Mouse (Mus musculus) forebrain, postnatal 0 days (tissue): Measurements from ENCODE around the gene Sgcg. TPM values are rescaled to one million over a fixed set of nuclear protein-coding genes. Genes with fewer than 3 reads are reported as not detected.
A peak's percentile ranks its signal among the peaks of the same experiment; 100 is the strongest.

Experiments used
- ATAC-seq: fragments of 200-750 bp; cut with Nextera tagmentation; 2 replicates; pipeline ENCODE4 v1.8.0; 2017; ENCODE audit warnings: mild to moderate bottlenecking, moderate library complexity
- DNase-seq: peaks from one replicate; pipeline ENCODE4 v3.0.0-alpha.2; 2015
- H3K27ac ChIP-seq: fragments of 300-500 bp; sonication (generic); 2 replicates; pipeline ENCODE4 v1.5.1; 2014; ENCODE audit warnings: low read depth, mild to moderate bottlenecking, antibody characterized with exemption, low read length, moderate library complexity, mixed read lengths
- H3K27me3 ChIP-seq: fragments of 300-500 bp; sonication (generic); 2 replicates; pipeline ENCODE4 v1.6.1; 2014; ENCODE audit warnings: mild to moderate bottlenecking, low read length, mixed read lengths; ENCODE audit not compliant: insufficient read depth
- H3K36me3 ChIP-seq: fragments of 300-500 bp; sonication (generic); 2 replicates; pipeline ENCODE4 v1.6.1; 2014; ENCODE audit warnings: mild to moderate bottlenecking, moderate library complexity; ENCODE audit not compliant: insufficient read depth
- H3K4me1 ChIP-seq: fragments of 300-500 bp; sonication (generic); 2 replicates; pipeline ENCODE4 v1.6.1; 2014; ENCODE audit warnings: antibody characterized with exemption; ENCODE audit not compliant: insufficient read depth
- H3K4me2 ChIP-seq: fragments of 300-500 bp; sonication (generic); 2 replicates; pipeline ENCODE4 v1.6.1; 2014; ENCODE audit warnings: low read depth, mild to moderate bottlenecking, moderate library complexity
- H3K4me3 ChIP-seq: fragments of 300-500 bp; sonication (generic); 2 replicates; pipeline ENCODE4 v1.5.1; 2014; ENCODE audit warnings: low read depth, low read length, mixed read lengths
- H3K9ac ChIP-seq: fragments of 300-500 bp; sonication (generic); 2 replicates; pipeline ENCODE4 v1.6.1; 2014; ENCODE audit warnings: mild to moderate bottlenecking
- H3K9me3 ChIP-seq: fragments of 300-500 bp; sonication (generic); 2 replicates; pipeline ENCODE4 v1.6.1; 2016; ENCODE audit warnings: low read length
- CTCF ChIP-seq: sonication (generic); IDR thresholded peaks from 2 replicates; pipeline ENCODE4 v1.5.1; 2016; ENCODE audit warnings: antibody characterized with exemption, control low read depth, low read depth
- WGBS: fragments of 180-500 bp; shearing (Covaris S2); extraction: QIAGEN DNeasy Blood & Tissue Kit; methylation state at CpG from one replicate; pipeline ENCODE4 v1.1.7; 2014; 5-methylcytosine and 5-hydroxymethylcytosine counted together
- polyA plus RNA-seq: library from polyadenylated mRNA; unstranded; fragments of >200 nt; fragmentation: Nextera tagmentation; extraction: Ambion mirVana; gene quantifications from 2 replicates; pipeline ENCODE4 v1.2.1, GENCODE M21; 2015
- total RNA-seq: library from RNA; depleted of rRNA; stranded (reverse); fragments of >200 nt; gene quantifications from 2 replicates; pipeline ENCODE4 v1.2.3, GENCODE M21; 2014

The Sgcg gene
- total and polyA plus RNA-seq, 2 experiments from 2014 or later: 0.10 to 0.43 TPM

DNA sequence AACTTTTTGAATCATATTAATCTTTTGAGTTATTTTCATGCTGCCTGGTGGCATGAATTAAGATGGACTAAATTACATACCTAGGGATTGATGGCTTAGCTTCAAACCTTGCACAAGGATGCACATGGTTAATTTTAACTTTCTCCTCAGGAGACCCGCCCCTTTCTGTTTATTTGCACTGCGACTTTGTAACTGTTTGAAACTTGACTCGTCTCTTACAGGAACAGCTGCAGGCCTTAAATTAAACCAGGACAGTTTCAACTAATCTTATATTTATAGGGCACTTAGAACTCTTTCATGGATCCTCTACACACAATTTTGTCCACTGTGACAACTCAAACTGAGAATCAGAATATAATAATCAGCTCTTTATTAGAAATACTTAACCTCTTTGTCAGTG is 794 bp upstream of the Sgcg start:
- H3K27ac ChIP-seq: no peak overlapping the region
- no peak overlapping the region for H3K9ac ChIP-seq
- no peak overlapping the region for H3K4me2 ChIP-seq
- no peak for TF ChIP-seq CTCF
- no peaks in the 10 kb centered on the region for H3K4me1 ChIP-seq
- DNase-seq (no peak), ATAC-seq (no peak)
- 70% methylated on average over 3 of the region's 3 CpGs for WGBS
- H3K9me3 ChIP-seq: no peaks in the 10 kb centered on the region
- no peaks in the 10 kb centered on the region for H3K27me3 ChIP-seq
- no peak overlapping the region for H3K4me3 ChIP-seq
- H3K36me3 ChIP-seq: no peaks in the 10 kb centered on the region

GRCm38 (mm10) chr14:61252596-61253388 is 5.5 kb downstream of the Sgcg start:
- DNase-seq (no peak), ATAC-seq (no peak)
- H3K36me3 ChIP-seq: no peaks in the 10 kb centered on the region
- H3K9me3 ChIP-seq: 0 out of 2 replicates have a peak, but pooled peaks cover 11% of the 10 kb centered on the region
- H3K9ac ChIP-seq: no peak overlapping the region
- no peak overlapping the region for H3K4me2 ChIP-seq
- H3K4me3 ChIP-seq: no peak overlapping the region
- H3K27ac ChIP-seq: no peak overlapping the region
- no peaks in the 10 kb centered on the region; the same call in 1 of the 2 replicates for H3K27me3 ChIP-seq
- no peak for TF ChIP-seq CTCF
- no peaks in the 10 kb centered on the region for H3K4me1 ChIP-seq
- WGBS: 83% methylated on average over 15 of the region's 15 CpGs

DNA sequence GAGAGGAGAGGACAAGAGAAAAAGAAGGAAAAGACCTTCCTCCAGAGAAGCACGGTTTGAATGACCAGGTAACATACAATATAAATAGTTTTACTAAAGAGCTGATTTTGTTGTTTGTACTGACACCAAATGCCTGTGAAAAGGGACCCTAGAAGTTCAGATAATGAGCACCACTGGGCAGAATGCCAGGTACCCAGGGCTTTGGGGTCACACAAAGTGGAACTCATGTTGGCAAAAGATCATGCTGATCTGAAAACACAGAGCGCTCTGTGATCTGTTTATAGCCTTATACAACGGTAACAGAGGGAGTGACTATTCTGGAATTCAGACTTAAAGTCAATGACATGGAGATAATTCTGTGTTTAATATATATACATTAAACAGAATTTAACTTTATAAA is 11.8 kb downstream of the Sgcg start:
- Histone ChIP-seq H3K4me1 (no peaks in the 10 kb centered on the region), H3K9me3 (0 out of 2 replicates have a peak, but pooled peaks cover 15% of the 10 kb centered on the region), H3K4me3 (no peak overlapping the region), H3K4me2 (no peak overlapping the region), H3K27ac (no peak overlapping the region), H3K27me3 (no peaks in the 10 kb centered on the region), H3K36me3 (no peaks in the 10 kb centered on the region), H3K9ac (no peak overlapping the region)
- no peak for TF ChIP-seq CTCF
- no peak for ATAC-seq
- DNase-seq: no peak
- WGBS: 69% methylated on average over 3 of the region's 3 CpGs

GRCm38 (mm10) chr14:61242611-61243010 is 15.7 kb downstream of the Sgcg start:
- 45% methylated on average over 6 of the region's 6 CpGs for WGBS
- DNase-seq: no peak
- H3K4me2 ChIP-seq: no peak overlapping the region
- no peaks in the 10 kb centered on the region for H3K4me1 ChIP-seq
- no peak for ATAC-seq
- H3K9me3 ChIP-seq: 0 out of 2 replicates have a peak, but pooled peaks cover 2% of the 10 kb centered on the region
- H3K9ac ChIP-seq: no peak overlapping the region
- no peaks in the 10 kb centered on the region for H3K36me3 ChIP-seq
- no peak overlapping the region for H3K4me3 ChIP-seq
- no peaks in the 10 kb centered on the region for H3K27me3 ChIP-seq
- TF ChIP-seq CTCF: peak; percentile 47
- no peak overlapping the region for H3K27ac ChIP-seq

GRCm38 (mm10) chr14:61238751-61239150 is 19.5 kb downstream of the Sgcg start:
- 74% methylated on average over 9 of the region's 9 CpGs for WGBS
- H3K9ac ChIP-seq: no peak overlapping the region

DNA sequence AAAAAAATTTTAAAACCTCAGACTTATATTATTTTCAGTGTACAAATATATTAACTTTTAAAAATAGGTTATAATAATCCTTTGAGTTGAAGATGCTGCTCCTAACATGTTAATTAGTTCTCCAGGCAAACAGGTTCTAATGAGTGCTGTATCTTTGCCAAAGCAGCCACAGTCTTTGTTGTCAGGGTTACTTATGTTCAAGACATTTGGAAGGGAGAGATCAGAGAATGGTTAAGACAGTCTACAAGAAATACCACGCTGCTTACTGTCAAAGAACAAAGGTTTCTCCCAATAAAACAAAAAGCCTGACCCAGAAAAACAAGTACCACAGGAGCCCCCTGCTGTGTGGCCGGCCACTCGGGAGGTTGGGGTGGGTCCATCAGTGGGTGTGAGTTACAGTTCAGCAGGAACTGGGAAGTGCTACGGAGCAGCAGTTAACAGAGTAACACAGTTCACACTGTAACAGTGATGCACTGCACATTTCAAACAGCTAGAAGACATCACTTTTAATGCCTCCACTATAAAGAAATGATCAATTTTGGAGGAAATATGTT is 21.1 kb downstream of the Sgcg start:
- no peak overlapping the region for H3K4me2 ChIP-seq
- 8% methylated on average over 4 of the region's 4 CpGs for WGBS
- H3K4me1 ChIP-seq: no peaks in the 10 kb centered on the region
- TF ChIP-seq CTCF: no peak
- no peaks in the 10 kb centered on the region for H3K9me3 ChIP-seq
- no peak overlapping the region for H3K4me3 ChIP-seq
- ATAC-seq: peak; percentile 43; the same call in 1 of the 2 replicates
- peak; percentile 21 for DNase-seq
- H3K36me3 ChIP-seq: no peaks in the 10 kb centered on the region
- no peak overlapping the region for H3K9ac ChIP-seq
- no peaks in the 10 kb centered on the region for H3K27me3 ChIP-seq
- H3K27ac ChIP-seq: no peak overlapping the region

More at GRCm38 (mm10) chr14:61238751-61239150, 19.5 kb downstream of the Sgcg start:
- no peak for TF ChIP-seq CTCF
- no peak overlapping the region for H3K4me2 ChIP-seq
- no peak overlapping the region for H3K4me3 ChIP-seq
- H3K27ac ChIP-seq: no peak overlapping the region
- H3K36me3 ChIP-seq: no peaks in the 10 kb centered on the region
- no peak for DNase-seq
- H3K27me3 ChIP-seq: no peaks in the 10 kb centered on the region
- H3K9me3 ChIP-seq: no peaks in the 10 kb centered on the region
- no peaks in the 10 kb centered on the region for H3K4me1 ChIP-seq
- ATAC-seq: peak; percentile 45

DNA sequence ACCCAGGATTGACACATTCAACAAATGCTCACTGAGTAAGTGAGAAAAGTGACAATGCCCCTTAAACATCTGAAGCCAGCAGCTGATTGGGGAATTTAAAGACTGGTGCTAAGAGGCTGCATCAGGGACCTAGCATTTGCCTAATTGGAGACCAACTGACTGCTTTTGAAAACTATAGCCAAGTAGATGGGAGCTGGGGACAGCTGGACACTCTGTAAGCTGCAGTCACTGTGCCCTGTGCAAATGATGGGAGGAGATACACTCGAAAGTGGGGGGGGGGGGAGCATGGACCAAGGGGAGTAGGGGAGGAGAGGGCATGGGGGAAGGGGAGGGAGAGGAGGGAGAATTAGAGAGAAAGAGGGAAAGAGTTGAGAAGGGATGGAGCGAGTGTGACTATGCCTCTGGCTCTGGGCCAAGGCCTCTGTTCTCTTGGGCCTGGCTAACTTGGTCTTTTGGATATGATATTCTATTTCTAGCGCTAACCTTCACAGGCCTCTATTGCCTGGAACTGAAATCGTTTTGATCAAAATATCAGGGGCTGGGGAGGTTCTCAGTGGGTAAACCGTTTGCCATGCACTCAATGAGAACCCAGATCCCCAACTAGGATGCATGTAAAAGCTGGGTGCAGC is 22.3 kb downstream of the Sgcg start:
- Histone ChIP-seq H3K36me3 (no peaks in the 10 kb centered on the region), H3K4me2 (no peak overlapping the region), H3K9me3 (no peaks in the 10 kb centered on the region), H3K9ac (no peak overlapping the region), H3K4me3 (no peak overlapping the region), H3K4me1 (no peaks in the 10 kb centered on the region), H3K27ac (no peak overlapping the region), H3K27me3 (no peaks in the 10 kb centered on the region)
- no peak for DNase-seq
- no peak for TF ChIP-seq CTCF
- 36% methylated on average over 5 of the region's 5 CpGs for WGBS
- no peak for ATAC-seq
